10 mouse cellular contexts compared by ENCODE assay signal in the genomic region with DNA sequence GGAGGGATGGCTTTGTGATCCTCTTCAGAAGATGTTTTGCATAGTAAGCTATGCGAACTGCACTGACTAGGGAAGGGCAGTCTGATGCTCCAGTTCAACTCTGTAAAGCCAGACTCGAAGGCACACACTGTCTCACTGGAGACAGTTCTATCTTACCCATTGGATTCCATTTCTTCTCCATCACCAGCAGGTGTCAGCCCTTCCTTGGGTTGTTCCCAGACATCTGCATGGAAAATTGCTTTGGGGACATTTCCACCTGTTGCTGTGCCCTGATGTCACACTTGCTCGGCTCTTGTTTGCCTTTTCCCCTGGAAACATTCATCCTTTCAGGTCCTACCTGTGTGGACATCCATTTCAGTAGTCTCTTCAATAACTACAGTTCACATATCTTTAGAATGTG. TPM values are rescaled to one million over a fixed set of nuclear protein-coding genes. Genes with fewer than 3 reads are reported as not detected.
DNase-seq lines count a peak whose midpoint lies in the region; ATAC-seq lines count a peak whose summit lies in the region.
"Had no signal": no experiment of that assay in that cellular context is flagged by ENCODE, and none has a peak within 500 bp of the region (broad histone marks: within the 10 kb centered on the region; RNA-seq: fewer than 3 reads in every experiment).

No protein-coding gene starts in this region.

- no peaks in the 10 kb centered on the region for H3K27me3 ChIP-seq in intestine, embryonic 15.5 days (replicated peaks)
- no peaks in the 10 kb centered on the region for H3K27me3 ChIP-seq in intestine, embryonic 16.5 days (replicated peaks; ENCODE audit: control insufficient read depth, insufficient read depth, low read length)
- no peaks in the 10 kb centered on the region for H3K27me3 ChIP-seq in neural tube, embryonic 15.5 days (replicated peaks)
- H3K27me3 ChIP-seq: megakaryocyte, embryonic 14.5 days; stomach, embryonic 15.5 days had no signal

- 39% methylated on average over 3 of the region's 3 CpGs for WGBS in intestine, embryonic 15.5 days
- 48% methylated on average over 3 of the region's 3 CpGs for WGBS in intestine, embryonic 16.5 days
- WGBS in neural tube, embryonic 15.5 days, result 61% methylated on average over 3 of the region's 3 CpGs

- H3K9ac ChIP-seq in intestine, embryonic 15.5 days, result no peak overlapping the region
- H3K9ac ChIP-seq in intestine, embryonic 16.5 days (ENCODE audit: low read depth, low read length), result no peak overlapping the region
- H3K9ac ChIP-seq in neural tube, embryonic 15.5 days (replicated peaks), result no peak overlapping the region
- H3K9ac ChIP-seq: stomach, embryonic 15.5 days had no signal

- peak; percentile 52 for DNase-seq in ES-CJ7 (ENCODE audit: low read depth, low spot score)
- peak; percentile 33 for DNase-seq in adrenal gland, postnatal 10 days
- DNase-seq in kidney, postnatal 4 days, result peak; percentile 18 to 38

- H3K27ac ChIP-seq in intestine, embryonic 15.5 days, result no peak overlapping the region
- no peak overlapping the region for H3K27ac ChIP-seq in intestine, embryonic 16.5 days (ENCODE audit: low read length)
- no peak overlapping the region for H3K27ac ChIP-seq in neural tube, embryonic 15.5 days (replicated peaks)
- H3K27ac ChIP-seq: stomach, embryonic 15.5 days had no signal

- H3K4me2 ChIP-seq in intestine, embryonic 15.5 days (replicated peaks), result no peak overlapping the region
- H3K4me2 ChIP-seq in intestine, embryonic 16.5 days (ENCODE audit: low read depth, low read length), result no peak overlapping the region
- H3K4me2 ChIP-seq in neural tube, embryonic 15.5 days, result no peak overlapping the region
- H3K4me2 ChIP-seq: stomach, embryonic 15.5 days had no signal

- H3K36me3 ChIP-seq in intestine, embryonic 15.5 days, result no peaks in the 10 kb centered on the region
- H3K36me3 ChIP-seq in intestine, embryonic 16.5 days (ENCODE audit: control insufficient read depth, insufficient read depth, low read length), result no peaks in the 10 kb centered on the region
- no peaks in the 10 kb centered on the region for H3K36me3 ChIP-seq in neural tube, embryonic 15.5 days
- H3K36me3 ChIP-seq: stomach, embryonic 15.5 days had no signal

- no peak overlapping the region for H3K4me3 ChIP-seq in intestine, embryonic 15.5 days (replicated peaks)
- H3K4me3 ChIP-seq in intestine, embryonic 16.5 days (ENCODE audit: low read length), result no peak overlapping the region
- H3K4me3 ChIP-seq in neural tube, embryonic 15.5 days (replicated peaks), result no peak overlapping the region
- H3K4me3 ChIP-seq: megakaryocyte, embryonic 14.5 days; stomach, embryonic 15.5 days had no signal

- ATAC-seq in intestine, embryonic 15.5 days, result peak; percentile 39; the same call in 1 of the 2 replicates
- no peak for ATAC-seq in intestine, embryonic 16.5 days
- no peak for ATAC-seq in neural tube, embryonic 15.5 days (ENCODE audit: low FRiP score)
- ATAC-seq in inflammation-experienced regulatory T-cells, adult 6 months, result no peak

- no peaks in the 10 kb centered on the region for H3K9me3 ChIP-seq in intestine, embryonic 15.5 days
- H3K9me3 ChIP-seq in intestine, embryonic 16.5 days (ENCODE audit: control insufficient read depth, low read length), result no peaks in the 10 kb centered on the region
- no peaks in the 10 kb centered on the region for H3K9me3 ChIP-seq in neural tube, embryonic 15.5 days (replicated peaks)
- H3K9me3 ChIP-seq: stomach, embryonic 15.5 days had no signal

- H3K4me1 ChIP-seq in intestine, embryonic 15.5 days (replicated peaks), result no peaks in the 10 kb centered on the region
- H3K4me1 ChIP-seq in intestine, embryonic 16.5 days (ENCODE audit: control insufficient read depth, insufficient read depth, low read length), result no peaks in the 10 kb centered on the region
- no peaks in the 10 kb centered on the region for H3K4me1 ChIP-seq in neural tube, embryonic 15.5 days
- H3K4me1 ChIP-seq: megakaryocyte, embryonic 14.5 days; stomach, embryonic 15.5 days had no signal

RNA-seq across cellular contexts. Expression of a gene that starts 36.4 kb away (rescaled TPM):
- not detected in 2 replicates for polyA plus RNA-seq in intestine, embryonic 15.5 days (2015; fragmentation: Nextera tagmentation; extraction: Ambion mirVana)
- polyA plus RNA-seq in intestine, embryonic 16.5 days (2015; fragmentation: Nextera tagmentation; extraction: Ambion mirVana), result not detected in 2 replicates
- not detected for total RNA-seq in adrenal gland, postnatal 10 days (2021)
- polyA plus RNA-seq in neural tube, embryonic 15.5 days (2015; fragmentation: Nextera tagmentation; extraction: Ambion mirVana), result not detected in 2 replicates
- polyA plus RNA-seq in inflammation-experienced regulatory T-cells, adult 6 months (2017; shearing (Covaris generic)), result not detected
- total RNA-seq: heart, postnatal 36 days had no signal
